Mouse (Mus musculus) liver, embryonic 14.5 days (tissue): ENCODE results near the gene Gm21985.

ENCODE experiments used
- CTCF ChIP-seq: IDR thresholded peaks from 2 replicates; pipeline ENCODE4 v1.5.1; 2016; ENCODE audit warnings: antibody characterized with exemption, low read depth, control low read depth
- EP300 ChIP-seq: IDR thresholded peaks from 2 replicates; pipeline ENCODE4 v1.6.1; 2016; ENCODE audit warnings: antibody characterized with exemption, low read depth

GRCm38 (mm10) chr2:112341117-112341516 is 75.0 kb downstream of the Gm21985 start:
- TF ChIP-seq CTCF: no peak
- no peak for TF ChIP-seq EP300
